Mouse (Mus musculus) kidney, embryonic 16.5 days (tissue): ENCODE results near the gene Gpr84. TPM values are rescaled to one million over a fixed set of nuclear protein-coding genes. Genes with fewer than 3 reads are reported as not detected.
A peak's percentile ranks its signal among the peaks of the same experiment; 100 is the strongest.

Source experiments
- ATAC-seq: fragments of 200-750 bp; cut with Nextera tagmentation; 2 replicates; pipeline ENCODE4 v1.8.0; 2017; ENCODE audit warnings: moderate TSS enrichment; ENCODE audit not compliant: low FRiP score, low TSS enrichment
- H3K27ac ChIP-seq: fragments of 300-500 bp; sonication (generic); 2 replicates; pipeline ENCODE4 v1.5.1; 2014; ENCODE audit warnings: low read length
- H3K27me3 ChIP-seq: fragments of 300-500 bp; sonication (generic); 2 replicates; pipeline ENCODE4 v1.6.1; 2014; ENCODE audit warnings: low read length, control low read depth, mixed read lengths; ENCODE audit not compliant: insufficient read depth
- H3K36me3 ChIP-seq: fragments of 300-500 bp; sonication (generic); 2 replicates; pipeline ENCODE4 v1.6.1; 2014; ENCODE audit warnings: low read length, control low read depth, mixed read lengths; ENCODE audit not compliant: insufficient read depth
- H3K4me1 ChIP-seq: fragments of 300-500 bp; sonication (generic); 2 replicates; pipeline ENCODE4 v1.6.1; 2014; ENCODE audit warnings: low read length, control low read depth, mixed read lengths; ENCODE audit not compliant: insufficient read depth
- H3K4me2 ChIP-seq: fragments of 300-500 bp; sonication (generic); replicated peaks from 2 replicates; pipeline ENCODE4 v1.6.1; 2014; ENCODE audit warnings: low read depth, low read length
- H3K4me3 ChIP-seq: fragments of 300-500 bp; sonication (generic); 2 replicates; pipeline ENCODE4 v1.5.1; 2014; ENCODE audit warnings: mild to moderate bottlenecking, low read length
- H3K9ac ChIP-seq: fragments of 300-500 bp; sonication (generic); replicated peaks from 2 replicates; pipeline ENCODE4 v1.6.1; 2014; ENCODE audit warnings: low read length
- H3K9me3 ChIP-seq: fragments of 300-500 bp; sonication (generic); 2 replicates; pipeline ENCODE4 v1.6.1; 2016; ENCODE audit warnings: low read length, control low read depth
- WGBS: fragments of 180-500 bp; shearing (Covaris S2); extraction: QIAGEN DNeasy Blood & Tissue Kit; methylation state at CpG from one replicate; pipeline ENCODE4 v1.1.7; 2014; 5-methylcytosine and 5-hydroxymethylcytosine counted together
- polyA plus RNA-seq: library from polyadenylated mRNA; unstranded; fragments of >200 nt; fragmentation: Nextera tagmentation; extraction: Ambion mirVana; gene quantifications from 2 replicates; pipeline ENCODE4 v1.2.1, GENCODE M21; 2015

The Gpr84 gene
- polyA plus RNA-seq = 0.30 and 0.67 TPM in 2 replicates

DNA sequence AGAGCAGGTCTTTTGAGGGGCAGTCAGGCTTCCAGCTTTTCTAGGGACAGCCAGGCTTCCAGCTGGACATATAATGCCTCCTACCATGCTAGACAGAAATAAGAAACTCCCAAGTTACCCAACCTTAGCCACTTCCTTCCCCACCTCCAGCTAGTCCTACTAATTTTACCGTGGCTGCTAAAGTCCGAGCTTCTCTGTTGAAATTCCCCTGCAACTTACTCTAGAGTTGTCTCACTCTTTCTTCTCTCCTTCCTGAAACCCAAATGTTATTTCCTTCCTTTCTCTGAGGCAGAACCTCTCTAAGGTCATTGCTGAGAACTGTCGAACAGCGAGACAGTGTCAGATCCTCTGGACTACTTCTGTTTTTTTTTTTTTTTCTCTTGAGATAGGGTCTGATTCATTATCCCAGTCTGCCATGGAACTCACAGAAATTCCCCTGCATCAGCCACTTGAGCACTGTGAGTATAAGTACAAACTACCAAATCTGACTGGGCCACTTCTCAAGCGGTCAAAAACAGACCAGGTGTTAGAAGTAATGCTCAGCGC lies at the start of gene Gpr84:
Gene Gpr84, minus strand, starts transcription at position 248 of the 546 bp plus-strand sequence.
- H3K4me3 ChIP-seq = no peak within 1 kb of the TSS
- peaks cover 59% of the 10 kb centered on the region for H3K4me1 ChIP-seq
- 30% methylated on average over 6 of the region's 6 CpGs for WGBS
- H3K9me3 ChIP-seq = no peaks in the 10 kb centered on the region
- no peak for ATAC-seq
- H3K27ac ChIP-seq = peak within 1 kb of the TSS; percentile 13; the same call in 1 of the 2 replicates
- no peaks in the 10 kb centered on the region for H3K27me3 ChIP-seq
- no peak within 1 kb of the TSS for H3K4me2 ChIP-seq
- H3K36me3 ChIP-seq = no peaks in the 10 kb centered on the region
- no peak within 1 kb of the TSS for H3K9ac ChIP-seq

DNA sequence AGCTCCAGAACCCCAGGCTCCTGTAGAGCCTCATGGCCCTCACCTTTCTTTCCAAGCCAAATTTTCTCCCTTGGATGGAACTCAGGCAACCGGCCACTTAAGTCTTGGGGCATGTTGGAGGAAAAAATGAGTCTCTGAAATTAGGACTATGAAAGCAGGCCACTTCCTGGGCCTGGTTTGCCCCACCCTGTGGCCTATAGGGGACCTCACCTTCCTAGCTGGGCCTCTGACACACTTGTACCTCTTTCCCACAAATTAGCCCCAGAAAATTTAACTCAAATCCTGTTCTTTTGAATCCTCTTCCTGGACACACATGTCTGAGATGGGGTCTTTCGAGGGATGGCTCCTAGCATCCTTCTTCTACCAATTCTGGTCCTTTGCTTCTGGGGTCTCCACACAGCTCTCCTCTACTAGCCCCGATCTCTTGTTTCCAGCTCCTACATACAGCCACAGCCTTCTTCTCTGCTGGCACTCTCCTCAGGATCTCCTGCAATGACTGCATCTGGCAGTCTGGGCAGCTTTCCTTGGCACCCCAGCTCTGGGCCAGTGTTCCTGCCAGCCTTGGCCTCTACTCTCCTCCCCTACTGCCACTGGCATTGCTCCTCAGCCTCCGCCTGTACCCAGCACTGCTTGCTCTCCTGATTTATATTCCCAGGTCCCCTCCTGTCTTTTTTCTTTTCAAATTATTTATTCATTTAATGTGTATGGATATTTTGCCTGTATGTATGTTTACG lies 49.6 kb upstream of the Gpr84 start:
- Histone ChIP-seq H3K4me1 (peaks cover 30% of the 10 kb centered on the region), H3K27ac (no peak overlapping the region), H3K9me3 (no peaks in the 10 kb centered on the region), H3K4me3 (no peak overlapping the region), H3K27me3 (no peaks in the 10 kb centered on the region), H3K4me2 (no peak overlapping the region), H3K9ac (no peak overlapping the region), H3K36me3 (peaks cover 7% of the 10 kb centered on the region)
- WGBS = 90% methylated on average over 5 of the region's 5 CpGs
- no peak for ATAC-seq

DNA sequence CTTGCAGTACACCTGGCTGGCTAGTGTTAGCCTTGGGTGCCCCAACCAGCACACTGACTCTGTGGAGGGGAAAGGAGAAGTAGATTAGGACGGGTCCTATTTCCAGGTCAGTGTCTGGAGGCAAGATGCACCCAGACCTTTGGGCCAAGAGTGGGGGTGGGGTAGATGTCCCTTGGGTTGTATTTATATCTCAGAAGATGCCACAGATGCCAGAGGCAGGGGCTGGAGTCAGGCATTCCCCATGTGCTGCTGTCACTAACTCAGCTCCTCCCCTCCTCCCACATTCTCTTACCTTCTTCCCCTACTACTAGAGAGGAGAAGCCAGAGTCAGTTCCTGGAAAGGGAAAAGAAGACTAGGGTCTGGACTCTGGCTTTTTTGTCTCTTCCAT lies 48.7 kb upstream of the Gpr84 start:
- peaks cover 24% of the 10 kb centered on the region for H3K4me1 ChIP-seq
- H3K9me3 ChIP-seq = no peaks in the 10 kb centered on the region
- H3K4me3 ChIP-seq = no peak overlapping the region
- WGBS = 60% methylated on average over 1 of the region's 1 CpGs
- H3K36me3 ChIP-seq = peaks cover 10% of the 10 kb centered on the region
- no peak overlapping the region for H3K4me2 ChIP-seq
- H3K9ac ChIP-seq = 0 out of 2 replicates have a peak overlapping the region, but pooled peaks have one; percentile 12
- H3K27ac ChIP-seq = peak overlapping the region; percentile 44
- ATAC-seq = peak; percentile 19; the same call in 1 of the 2 replicates
- no peaks in the 10 kb centered on the region for H3K27me3 ChIP-seq

DNA sequence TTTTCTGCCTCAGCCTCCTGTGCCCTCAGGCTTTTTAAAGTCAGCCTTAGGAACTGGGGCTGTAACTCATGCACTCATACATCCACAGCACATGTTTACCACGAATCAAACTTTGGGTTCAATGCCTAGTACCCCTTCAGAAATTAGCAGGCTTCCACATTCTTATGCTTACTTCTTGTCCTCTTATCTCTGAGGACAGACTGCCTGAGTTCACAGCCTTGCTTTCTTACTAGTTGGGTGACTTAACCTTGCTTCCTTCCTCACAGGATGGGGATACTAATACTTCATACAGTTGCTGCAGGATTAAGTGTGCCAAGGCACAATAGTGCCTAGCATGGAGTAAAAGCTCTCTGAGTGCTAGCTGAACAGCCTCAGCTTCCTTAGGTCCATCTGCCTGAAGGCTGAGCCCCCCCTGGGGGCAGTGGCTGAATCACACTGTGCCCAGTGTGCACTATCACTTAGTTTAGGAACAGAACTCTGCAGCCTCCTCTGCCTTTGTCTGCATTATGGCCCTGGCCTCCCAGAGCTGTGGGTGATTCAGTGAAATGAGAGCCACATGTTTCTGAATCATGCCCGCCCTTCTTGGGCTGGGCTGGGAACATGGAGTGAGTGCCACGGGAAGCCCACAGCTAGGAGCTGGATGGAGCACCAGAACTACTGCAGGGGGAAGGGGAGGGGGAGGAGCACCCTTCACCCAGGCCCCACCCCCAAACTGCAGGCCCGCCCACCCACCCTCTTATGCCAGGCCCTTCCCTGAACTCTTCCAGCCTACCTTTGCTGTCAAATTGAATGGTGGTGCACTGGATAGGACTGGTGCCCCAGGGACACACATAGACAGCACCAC lies 48.1 kb upstream of the Gpr84 start:
- Histone ChIP-seq H3K4me1 (peaks cover 24% of the 10 kb centered on the region), H3K4me2 (no peak overlapping the region), H3K27me3 (no peaks in the 10 kb centered on the region), H3K36me3 (peaks cover 16% of the 10 kb centered on the region), H3K27ac (peak overlapping the region; percentile 44; the same call in 1 of the 2 replicates), H3K4me3 (no peak overlapping the region), H3K9ac (no peak overlapping the region), H3K9me3 (no peaks in the 10 kb centered on the region)
- 45% methylated on average over 4 of the region's 4 CpGs for WGBS
- ATAC-seq = peak; percentile 52

DNA sequence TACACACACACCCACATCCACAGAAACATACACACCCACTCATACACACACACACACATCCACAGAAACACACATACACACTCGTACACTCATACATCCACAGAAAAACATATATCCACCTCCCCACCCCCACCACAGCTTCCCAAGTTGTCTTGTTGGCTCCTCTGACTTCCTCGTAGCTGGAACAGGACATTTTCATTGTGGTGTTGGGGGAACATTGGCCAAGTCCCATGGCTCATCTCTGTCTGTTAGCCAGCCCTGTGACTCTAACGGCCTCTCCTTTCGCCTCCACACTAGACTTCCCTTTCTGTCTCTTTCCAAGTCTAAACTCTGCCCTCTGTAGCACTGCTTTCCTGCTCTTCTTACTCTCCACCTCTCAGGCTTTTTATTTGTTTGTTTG lies 47.4 kb upstream of the Gpr84 start:
- H3K27me3 ChIP-seq = no peaks in the 10 kb centered on the region
- WGBS = 67% methylated on average over 4 of the region's 4 CpGs
- H3K4me3 ChIP-seq = no peak overlapping the region
- H3K9ac ChIP-seq = no peak overlapping the region
- peaks cover 17% of the 10 kb centered on the region for H3K36me3 ChIP-seq
- H3K4me2 ChIP-seq = no peak overlapping the region
- H3K9me3 ChIP-seq = no peaks in the 10 kb centered on the region
- peaks cover 22% of the 10 kb centered on the region for H3K4me1 ChIP-seq
- no peak overlapping the region for H3K27ac ChIP-seq
- ATAC-seq = no peak

DNA sequence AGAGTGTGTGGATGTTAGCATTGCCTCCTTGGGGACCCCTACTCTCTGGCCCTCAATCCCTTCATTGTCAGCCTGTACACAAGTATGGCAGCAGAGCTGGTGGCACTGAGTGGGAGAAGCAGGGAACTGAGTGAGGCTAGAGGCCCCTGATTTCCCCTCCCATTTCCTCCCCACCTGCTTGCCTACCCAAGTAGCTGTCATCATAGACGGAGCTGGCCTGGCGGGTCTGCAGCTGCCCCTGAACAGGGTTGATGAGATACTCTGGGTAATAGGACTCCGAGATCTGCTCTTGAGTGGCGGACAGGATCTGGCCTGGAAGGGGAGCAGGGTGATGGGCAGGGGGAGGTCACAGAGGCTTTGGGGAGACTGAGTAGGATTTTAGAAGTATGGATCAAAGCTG lies 45.7 kb upstream of the Gpr84 start:
- no peak overlapping the region for H3K27ac ChIP-seq
- H3K27me3 ChIP-seq = no peaks in the 10 kb centered on the region
- WGBS = 54% methylated on average over 4 of the region's 4 CpGs
- H3K9me3 ChIP-seq = no peaks in the 10 kb centered on the region
- peaks cover 14% of the 10 kb centered on the region for H3K4me1 ChIP-seq
- H3K4me2 ChIP-seq = no peak overlapping the region
- ATAC-seq = no peak
- no peak overlapping the region for H3K4me3 ChIP-seq
- H3K9ac ChIP-seq = no peak overlapping the region
- peaks cover 30% of the 10 kb centered on the region for H3K36me3 ChIP-seq

DNA sequence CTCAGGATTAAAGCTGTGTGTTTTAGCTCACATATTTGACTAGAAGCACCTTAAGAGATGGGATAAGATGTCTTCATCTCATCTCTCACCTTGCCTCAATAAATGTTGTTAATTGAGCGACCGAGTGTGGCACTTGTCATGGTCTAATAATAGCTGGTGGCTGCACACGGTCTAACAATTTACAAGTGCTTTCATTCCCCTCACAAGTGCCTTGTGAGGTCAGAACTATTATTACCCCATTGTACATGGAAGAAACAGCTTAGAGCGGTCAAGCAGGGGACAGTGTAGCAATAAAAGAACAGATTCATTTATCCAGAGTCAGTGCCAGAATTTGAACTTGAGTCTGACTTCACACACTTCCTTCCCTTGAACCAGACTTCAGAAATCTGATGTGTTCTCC lies 45.0 kb upstream of the Gpr84 start:
- Histone ChIP-seq H3K9ac (no peak overlapping the region), H3K4me2 (no peak overlapping the region), H3K36me3 (peaks cover 37% of the 10 kb centered on the region), H3K27ac (no peak overlapping the region), H3K9me3 (no peaks in the 10 kb centered on the region), H3K4me1 (peaks cover 13% of the 10 kb centered on the region), H3K4me3 (no peak overlapping the region), H3K27me3 (no peaks in the 10 kb centered on the region)
- WGBS = 73% methylated on average over 4 of the region's 4 CpGs
- no peak for ATAC-seq

DNA sequence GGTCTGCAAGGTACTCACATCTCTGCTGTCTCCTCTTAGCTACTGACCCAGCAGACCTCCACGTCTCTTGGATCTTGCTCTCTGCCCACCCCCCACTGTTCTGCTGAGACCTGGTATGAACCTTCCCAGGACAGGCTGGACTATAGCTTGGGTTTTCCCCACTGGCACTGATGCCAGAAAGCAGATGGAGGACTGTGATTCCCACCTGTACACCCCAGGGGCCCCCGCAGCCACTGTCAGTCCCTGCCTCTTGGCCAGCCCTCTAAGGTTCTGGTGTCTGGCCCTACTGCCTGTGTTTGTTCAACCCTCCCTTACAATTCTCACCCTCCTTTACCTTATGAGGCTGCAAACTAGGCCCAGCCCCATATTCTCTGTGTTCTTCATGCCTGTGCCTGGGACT lies 44.3 kb upstream of the Gpr84 start:
- 89% methylated on average over 2 of the region's 2 CpGs for WGBS
- Histone ChIP-seq H3K9me3 (no peaks in the 10 kb centered on the region), H3K9ac (no peak overlapping the region), H3K36me3 (peaks cover 44% of the 10 kb centered on the region), H3K27me3 (no peaks in the 10 kb centered on the region), H3K4me2 (no peak overlapping the region), H3K27ac (no peak overlapping the region), H3K4me3 (no peak overlapping the region), H3K4me1 (peaks cover 12% of the 10 kb centered on the region)
- no peak for ATAC-seq

DNA sequence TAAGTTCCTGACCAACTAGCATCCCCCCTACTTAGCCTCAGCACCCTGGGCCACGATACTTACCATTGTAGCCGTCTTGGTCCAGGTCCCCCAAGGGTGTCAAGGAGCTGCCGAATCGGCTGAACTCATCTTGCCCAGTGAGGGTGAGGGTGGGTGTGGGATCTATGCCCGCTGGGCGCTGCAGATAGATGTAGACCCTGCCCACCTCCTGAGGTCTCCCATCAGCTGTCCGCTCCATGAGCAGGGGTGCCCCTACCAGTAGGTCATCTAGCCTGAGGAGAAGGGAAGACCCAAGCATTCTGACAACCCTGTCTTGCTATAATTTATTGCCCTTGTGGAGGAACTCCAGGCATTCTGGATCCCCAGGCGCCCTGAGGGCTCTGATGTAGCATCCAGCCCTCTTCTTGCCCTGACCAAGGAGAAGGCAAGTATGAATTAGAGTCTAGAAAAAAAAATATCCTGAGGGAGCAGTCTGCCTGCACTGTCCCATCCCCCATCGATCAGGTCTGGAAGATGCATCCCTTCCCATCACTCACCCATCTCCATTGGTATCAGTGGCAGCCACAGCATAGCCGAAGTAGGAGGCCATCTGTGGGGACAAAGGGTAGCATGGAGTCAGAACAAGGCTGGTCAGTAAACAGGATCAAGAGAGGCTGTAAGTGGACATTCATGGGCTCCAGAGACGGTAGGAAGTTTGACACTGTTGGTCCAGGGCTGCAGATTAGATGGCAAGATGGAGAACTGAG lies 43.3 kb upstream of the Gpr84 start:
- Histone ChIP-seq H3K9me3 (no peaks in the 10 kb centered on the region), H3K4me3 (no peak overlapping the region), H3K27ac (no peak overlapping the region), H3K27me3 (no peaks in the 10 kb centered on the region), H3K4me2 (no peak overlapping the region), H3K9ac (no peak overlapping the region), H3K36me3 (peaks cover 52% of the 10 kb centered on the region), H3K4me1 (peaks cover 3% of the 10 kb centered on the region; the same call in 1 of the 2 replicates)
- WGBS = 92% methylated on average over 11 of the region's 11 CpGs
- ATAC-seq = no peak
